Mouse (Mus musculus) right cerebral cortex, postnatal 25 days (tissue): ENCODE data around the gene Tnni1.

Experiments used
- DNase-seq: peaks from one replicate; pipeline ENCODE4 v3.0.0; 2022

Tnni1 gene

GRCm38 (mm10) chr1:135778780-135779535 is at the start of gene Tnni1:
Gene Tnni1, plus strand, starts transcription at chr1:135779434.
- no peak for DNase-seq

GRCm38 (mm10) chr1:135729821-135730220 is 49.4 kb upstream of the Tnni1 start:
- DNase-seq = no peak

- no peak for DNase-seq
Measured at GRCm38 (mm10) chr1:135730296-135730695, 48.9 kb upstream of the Tnni1 start.

- no peak for DNase-seq
Measured at GRCm38 (mm10) chr1:135731393-135731792, 47.8 kb upstream of the Tnni1 start.

GRCm38 (mm10) chr1:135731897-135732684 is 47.1 kb upstream of the Tnni1 start:
- no peak for DNase-seq

- peak; percentile 47 for DNase-seq
Measured at GRCm38 (mm10) chr1:135734225-135734937, 44.9 kb upstream of the Tnni1 start.

- DNase-seq = no peak
Measured at GRCm38 (mm10) chr1:135735460-135735859, 43.8 kb upstream of the Tnni1 start.

GRCm38 (mm10) chr1:135744987-135745386 is 34.2 kb upstream of the Tnni1 start:
- DNase-seq = no peak

- no peak for DNase-seq
Measured at GRCm38 (mm10) chr1:135746248-135746647, 33.0 kb upstream of the Tnni1 start.

GRCm38 (mm10) chr1:135752737-135753348 is 26.4 kb upstream of the Tnni1 start:
- peak; percentile 85 for DNase-seq

- DNase-seq = no peak
Measured at GRCm38 (mm10) chr1:135755287-135755686, 23.9 kb upstream of the Tnni1 start.

GRCm38 (mm10) chr1:135755913-135756312 is 23.3 kb upstream of the Tnni1 start:
- no peak for DNase-seq

GRCm38 (mm10) chr1:135757287-135757686 is 21.9 kb upstream of the Tnni1 start:
- no peak for DNase-seq

GRCm38 (mm10) chr1:135759685-135760084 is 19.5 kb upstream of the Tnni1 start:
- no peak for DNase-seq

GRCm38 (mm10) chr1:135760216-135760615 is 19.0 kb upstream of the Tnni1 start:
- no peak for DNase-seq

- DNase-seq = no peak
Measured at GRCm38 (mm10) chr1:135761728-135762127, 17.5 kb upstream of the Tnni1 start.

GRCm38 (mm10) chr1:135763503-135764205 is 15.6 kb upstream of the Tnni1 start:
- DNase-seq = no peak

GRCm38 (mm10) chr1:135764206-135764528 is 15.1 kb upstream of the Tnni1 start:
- no peak for DNase-seq

- peak; percentile 60 for DNase-seq
Measured at GRCm38 (mm10) chr1:135765645-135766591, 13.3 kb upstream of the Tnni1 start, which contains the start of gene Phlda3. Gene Phlda3, plus strand, starts transcription at chr1:135766119.

GRCm38 (mm10) chr1:135766592-135767306 is 12.5 kb upstream of the Tnni1 start:
- no peak for DNase-seq
